Mouse (Mus musculus) liver, embryonic 16.5 days (tissue): ENCODE measurements around the gene Cbr1. TPM values are rescaled to one million over a fixed set of nuclear protein-coding genes. Genes with fewer than 3 reads are reported as not detected.

Experiments used
- ATAC-seq: fragments of 200-750 bp; cut with Nextera tagmentation; 2 replicates; pipeline ENCODE4 v1.8.0; 2017; ENCODE audit warnings: low read depth, mild to moderate bottlenecking, moderate number of reproducible peaks, moderate library complexity
- H3K27ac ChIP-seq: fragments of 300-500 bp; sonication (generic); 2 replicates; pipeline ENCODE4 v1.5.1; 2014; ENCODE audit warnings: mild to moderate bottlenecking, low read length
- H3K27me3 ChIP-seq: fragments of 300-500 bp; sonication (generic); 2 replicates; pipeline ENCODE4 v1.6.1; 2014; ENCODE audit warnings: low read depth, low read length, mixed read lengths; ENCODE audit not compliant: control insufficient read depth, insufficient read depth
- H3K36me3 ChIP-seq: fragments of 300-500 bp; sonication (generic); 2 replicates; pipeline ENCODE4 v1.6.1; 2014; ENCODE audit warnings: mild to moderate bottlenecking; ENCODE audit not compliant: control insufficient read depth, insufficient read depth
- H3K4me1 ChIP-seq: fragments of 300-500 bp; sonication (generic); 2 replicates; pipeline ENCODE4 v1.6.1; 2014; ENCODE audit warnings: low read depth, low read length, mixed read lengths; ENCODE audit not compliant: control insufficient read depth
- H3K4me2 ChIP-seq: fragments of 300-500 bp; sonication (generic); 2 replicates; pipeline ENCODE4 v1.6.1; 2014; ENCODE audit warnings: low read depth, low read length, mixed read lengths
- H3K4me3 ChIP-seq: fragments of 300-500 bp; sonication (generic); 2 replicates; pipeline ENCODE4 v1.5.1; 2014; ENCODE audit warnings: low read depth, mild to moderate bottlenecking, low read length
- H3K9ac ChIP-seq: fragments of 300-500 bp; sonication (generic); 2 replicates; pipeline ENCODE4 v1.6.1; 2014; ENCODE audit warnings: low read depth, low read length
- H3K9me3 ChIP-seq: fragments of 300-500 bp; sonication (generic); replicated peaks from 2 replicates; pipeline ENCODE4 v1.6.1; 2016; ENCODE audit warnings: low read length; ENCODE audit not compliant: control insufficient read depth
- WGBS: fragments of 180-500 bp; shearing (Covaris S2); extraction: QIAGEN DNeasy Blood & Tissue Kit; methylation state at CpG from one replicate; pipeline ENCODE4 v1.1.7; 2014; ENCODE audit not compliant: insufficient replicate concordance; 5-methylcytosine and 5-hydroxymethylcytosine counted together
- polyA plus RNA-seq: library from polyadenylated mRNA; unstranded; fragments of >200 nt; fragmentation: Nextera tagmentation; extraction: Ambion mirVana; gene quantifications from 2 replicates; pipeline ENCODE4 v1.2.1, GENCODE M21; 2015

Cbr1 gene
- polyA plus RNA-seq, 1 experiment from 2014 or later = 25.9 TPM

GRCm38 (mm10) chr16:93581125-93581524 is 24.5 kb upstream of the Cbr1 start:
- H3K4me1 ChIP-seq = no peaks in the 10 kb centered on the region
- H3K9ac ChIP-seq = no peak overlapping the region
- WGBS = 48% methylated on average over 6 of the region's 6 CpGs
- no peaks in the 10 kb centered on the region for H3K9me3 ChIP-seq
- no peak for ATAC-seq
- H3K27ac ChIP-seq = no peak overlapping the region
- no peaks in the 10 kb centered on the region for H3K27me3 ChIP-seq
- H3K36me3 ChIP-seq = no peaks in the 10 kb centered on the region
- no peak overlapping the region for H3K4me3 ChIP-seq
- H3K4me2 ChIP-seq = no peak overlapping the region

- H3K4me3 ChIP-seq = no peak overlapping the region
- no peak overlapping the region for H3K9ac ChIP-seq
- 61% methylated on average over 24 of the region's 24 CpGs for WGBS
- no peak overlapping the region for H3K27ac ChIP-seq
- H3K27me3 ChIP-seq = no peaks in the 10 kb centered on the region
- H3K4me1 ChIP-seq = no peaks in the 10 kb centered on the region; the same call in 1 of the 2 replicates
- no peaks in the 10 kb centered on the region for H3K9me3 ChIP-seq
- H3K36me3 ChIP-seq = no peaks in the 10 kb centered on the region
- ATAC-seq = no peak
- no peak overlapping the region for H3K4me2 ChIP-seq
These were observed 20.5 kb upstream of the Cbr1 start for GRCm38 (mm10) chr16:93584976-93585702.

- no peak overlapping the region for H3K4me3 ChIP-seq
- ATAC-seq = no peak
- H3K27me3 ChIP-seq = no peaks in the 10 kb centered on the region
- H3K4me2 ChIP-seq = peak overlapping the region; percentile 5; the same call in 1 of the 2 replicates
- H3K4me1 ChIP-seq = no peaks in the 10 kb centered on the region; the same call in 1 of the 2 replicates
- 25% methylated on average over 9 of the region's 9 CpGs for WGBS
- no peaks in the 10 kb centered on the region for H3K9me3 ChIP-seq
- H3K9ac ChIP-seq = no peak overlapping the region
- H3K36me3 ChIP-seq = no peaks in the 10 kb centered on the region
- H3K27ac ChIP-seq = no peak overlapping the region
These were observed 19.9 kb upstream of the Cbr1 start for GRCm38 (mm10) chr16:93585703-93586205.

- H3K9ac ChIP-seq = no peak overlapping the region
- WGBS = 48% methylated on average over 8 of the region's 8 CpGs
- no peaks in the 10 kb centered on the region; the same call in 1 of the 2 replicates for H3K4me1 ChIP-seq
- H3K27me3 ChIP-seq = no peaks in the 10 kb centered on the region
- no peak for ATAC-seq
- no peaks in the 10 kb centered on the region for H3K36me3 ChIP-seq
- H3K27ac ChIP-seq = no peak overlapping the region
- 0 out of 2 replicates have a peak overlapping the region, but pooled peaks have one; percentile 9 for H3K4me2 ChIP-seq
- H3K9me3 ChIP-seq = no peaks in the 10 kb centered on the region
- H3K4me3 ChIP-seq = no peak overlapping the region
These were observed 19.3 kb upstream of the Cbr1 start for GRCm38 (mm10) chr16:93586382-93586781.

- H3K9ac ChIP-seq = no peak overlapping the region
- no peaks in the 10 kb centered on the region for H3K9me3 ChIP-seq
- H3K4me1 ChIP-seq = no peaks in the 10 kb centered on the region; the same call in none of the 2 replicates
- no peak overlapping the region for H3K27ac ChIP-seq
- ATAC-seq = no peak
- H3K4me2 ChIP-seq = no peak overlapping the region
- H3K36me3 ChIP-seq = no peaks in the 10 kb centered on the region
- no peaks in the 10 kb centered on the region for H3K27me3 ChIP-seq
- H3K4me3 ChIP-seq = no peak overlapping the region
- WGBS = 55% methylated on average over 4 of the region's 4 CpGs
These were observed 17.4 kb upstream of the Cbr1 start for GRCm38 (mm10) chr16:93588281-93588680.

- Histone ChIP-seq H3K27me3 (no peaks in the 10 kb centered on the region), H3K4me1 (no peaks in the 10 kb centered on the region; the same call in none of the 2 replicates), H3K36me3 (no peaks in the 10 kb centered on the region), H3K27ac (0 out of 2 replicates have a peak overlapping the region, but pooled peaks have one; percentile 3), H3K4me3 (no peak overlapping the region), H3K9me3 (no peaks in the 10 kb centered on the region), H3K9ac (no peak overlapping the region), H3K4me2 (no peak overlapping the region)
- ATAC-seq = peak; percentile 22; the same call in 1 of the 2 replicates
- WGBS = 84% methylated on average over 15 of the region's 15 CpGs
These were observed 14.7 kb upstream of the Cbr1 start for GRCm38 (mm10) chr16:93590915-93591314.

- no peak overlapping the region for H3K4me3 ChIP-seq
- H3K9me3 ChIP-seq = no peaks in the 10 kb centered on the region
- WGBS = 70% methylated on average over 20 of the region's 20 CpGs
- H3K27me3 ChIP-seq = no peaks in the 10 kb centered on the region
- H3K36me3 ChIP-seq = no peaks in the 10 kb centered on the region
- H3K9ac ChIP-seq = no peak overlapping the region
- H3K27ac ChIP-seq = peak overlapping the region; percentile 14; the same call in 1 of the 2 replicates
- no peak for ATAC-seq
- no peak overlapping the region for H3K4me2 ChIP-seq
- H3K4me1 ChIP-seq = no peaks in the 10 kb centered on the region; the same call in none of the 2 replicates
These were observed 13.9 kb upstream of the Cbr1 start for GRCm38 (mm10) chr16:93591450-93592430.

GRCm38 (mm10) chr16:93592711-93593110 is 12.9 kb upstream of the Cbr1 start:
- no peaks in the 10 kb centered on the region for H3K27me3 ChIP-seq
- no peaks in the 10 kb centered on the region for H3K9me3 ChIP-seq
- no peak overlapping the region for H3K9ac ChIP-seq
- WGBS = 69% methylated on average over 3 of the region's 3 CpGs
- no peak for ATAC-seq
- H3K4me2 ChIP-seq = no peak overlapping the region
- no peaks in the 10 kb centered on the region; the same call in none of the 2 replicates for H3K4me1 ChIP-seq
- no peak overlapping the region for H3K4me3 ChIP-seq
- no peak overlapping the region for H3K27ac ChIP-seq
- H3K36me3 ChIP-seq = no peaks in the 10 kb centered on the region
